Mouse (Mus musculus) 3134 (cell line): ENCODE measurements around the gene Zfp853.

Experiments used
- DNase-seq: peaks from one replicate; pipeline ENCODE4 v3.0.0-alpha.2; 2011; ENCODE audit warnings: low spot score; ENCODE audit not compliant: insufficient read length; ENCODE audit errors: extremely low read depth

The Zfp853 gene

DNA sequence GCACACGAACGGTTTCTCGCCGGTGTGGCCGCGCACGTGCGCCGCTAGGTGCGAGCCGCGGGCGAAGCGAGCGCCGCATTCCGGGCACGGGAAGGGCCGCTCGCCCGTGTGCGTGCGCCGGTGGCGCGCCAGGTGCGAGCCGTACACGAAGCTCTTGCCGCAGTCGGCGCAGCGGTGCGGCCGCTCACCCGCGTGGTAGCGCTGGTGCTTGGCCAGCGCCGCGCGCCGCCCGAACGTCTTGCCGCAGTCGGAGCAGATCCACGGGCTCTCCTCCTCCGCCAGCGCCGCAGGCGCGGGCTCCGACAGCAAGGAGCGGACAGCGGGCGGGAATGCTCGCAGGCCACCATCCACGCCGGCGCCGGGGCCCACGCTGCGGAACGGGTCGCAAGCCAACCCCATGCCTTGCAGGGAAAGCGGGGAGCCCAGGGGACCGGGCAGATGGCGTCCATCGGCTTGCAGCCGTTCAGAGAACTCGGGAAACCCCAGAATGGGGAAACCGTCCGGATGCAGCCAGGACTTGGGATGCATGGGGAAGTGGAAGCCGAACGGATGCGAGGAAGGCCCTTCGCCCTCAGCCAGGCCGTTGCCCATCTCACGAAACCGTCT, 39.4 kb downstream of the Zfp853 start:
- DNase-seq = no peak

DNA sequence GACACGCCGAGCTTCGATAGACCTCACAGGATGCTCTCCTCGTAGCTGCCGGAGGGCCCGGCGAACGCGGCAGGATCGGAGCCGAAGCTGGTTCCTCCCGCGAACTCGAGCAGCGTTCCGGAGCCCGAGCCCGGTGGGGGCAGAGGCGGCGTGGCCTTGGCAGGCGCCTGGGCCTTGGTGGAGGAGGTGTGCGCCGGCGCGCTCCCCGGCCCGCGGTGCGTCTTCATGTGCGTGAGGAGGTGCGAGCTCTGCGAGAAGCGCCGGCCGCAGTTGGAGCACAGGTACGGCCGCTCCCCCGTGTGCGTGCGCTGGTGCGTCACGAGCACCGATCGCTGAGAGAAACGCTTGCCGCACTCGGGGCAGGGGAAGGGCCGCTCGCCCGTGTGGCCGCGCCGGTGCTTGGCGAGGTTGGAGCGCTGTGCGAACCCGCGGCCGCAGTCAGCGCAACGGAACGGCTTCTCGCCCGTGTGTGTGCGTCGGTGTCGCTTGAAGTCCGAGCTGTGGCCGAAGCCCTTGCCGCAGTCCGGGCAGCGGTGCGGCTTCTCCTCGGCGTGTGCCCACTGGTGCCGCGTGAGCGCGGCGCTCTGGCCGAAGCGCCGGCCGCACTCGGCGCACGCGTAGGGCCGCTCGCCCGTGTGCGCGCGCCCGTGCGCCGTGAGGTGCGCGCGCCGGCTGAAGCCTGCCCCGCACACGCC, 40.1 kb downstream of the Zfp853 start:
- DNase-seq = peak; percentile 34

DNA sequence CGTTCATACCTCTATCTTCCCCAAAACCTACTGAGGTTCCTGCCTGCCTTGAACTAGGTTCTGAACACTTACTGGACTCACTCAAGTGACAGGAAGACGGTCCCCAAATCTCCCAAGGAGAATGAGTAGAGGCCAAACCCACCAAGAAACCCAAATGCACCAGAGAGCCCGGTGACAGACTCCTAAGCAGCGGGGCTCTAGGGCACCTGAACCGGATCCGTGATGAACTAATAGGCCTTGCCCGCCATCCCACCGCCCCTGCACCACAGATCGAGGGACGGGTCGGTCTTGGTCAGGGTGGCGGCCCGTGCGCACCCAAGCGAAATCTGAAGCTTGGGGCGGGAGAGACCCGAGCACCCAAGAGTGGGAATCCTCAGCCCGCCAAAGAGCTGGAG, 40.6 kb downstream of the Zfp853 start:
- no peak for DNase-seq

DNA sequence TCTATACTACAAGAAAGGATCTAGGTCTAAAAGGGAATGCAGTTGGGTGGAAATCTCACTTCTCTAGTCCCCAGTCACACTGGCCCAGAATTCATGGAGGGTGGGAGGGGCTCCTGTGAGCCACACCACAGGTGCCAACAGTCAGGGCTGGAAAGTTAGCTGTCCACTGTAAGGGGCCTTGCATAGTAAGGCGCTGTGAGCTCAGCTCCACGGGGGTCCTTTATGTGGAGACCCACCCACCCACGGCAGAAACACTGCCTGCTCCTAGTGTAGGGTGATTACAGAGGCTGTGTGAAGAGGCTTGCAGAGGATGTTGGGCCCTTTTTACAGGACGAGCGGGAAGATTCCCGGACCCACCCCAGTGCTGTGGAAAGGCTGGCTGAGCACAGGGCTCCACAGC, 41.4 kb downstream of the Zfp853 start:
- no peak for DNase-seq

DNA sequence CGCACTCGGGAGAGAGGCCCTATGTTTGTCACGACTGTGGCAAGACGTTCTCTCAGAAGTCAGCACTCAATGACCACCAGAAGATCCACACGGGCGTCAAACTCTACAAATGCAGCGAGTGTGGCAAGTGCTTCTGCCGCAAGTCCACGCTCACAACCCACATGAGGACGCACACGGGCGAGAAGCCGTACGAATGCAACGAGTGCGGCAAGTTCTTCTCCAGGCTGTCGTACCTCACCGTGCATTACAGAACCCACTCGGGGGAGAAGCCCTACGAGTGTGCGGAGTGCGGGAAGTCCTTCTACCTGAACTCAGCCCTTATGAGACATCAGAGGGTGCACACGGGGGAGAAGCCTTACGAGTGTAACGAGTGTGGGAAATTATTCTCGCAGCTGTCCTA, 48.5 kb downstream of the Zfp853 start:
- DNase-seq = no peak
